Mouse (Mus musculus): ENCODE results near the gene Fbxo10. TPM values are rescaled to one million over a fixed set of nuclear protein-coding genes. Genes with fewer than 3 reads are reported as not detected.

Gene Fbxo10
- 3.3 and 4.2 TPM in 2 replicates for total RNA-seq (2012; rRNA removed)

DNA sequence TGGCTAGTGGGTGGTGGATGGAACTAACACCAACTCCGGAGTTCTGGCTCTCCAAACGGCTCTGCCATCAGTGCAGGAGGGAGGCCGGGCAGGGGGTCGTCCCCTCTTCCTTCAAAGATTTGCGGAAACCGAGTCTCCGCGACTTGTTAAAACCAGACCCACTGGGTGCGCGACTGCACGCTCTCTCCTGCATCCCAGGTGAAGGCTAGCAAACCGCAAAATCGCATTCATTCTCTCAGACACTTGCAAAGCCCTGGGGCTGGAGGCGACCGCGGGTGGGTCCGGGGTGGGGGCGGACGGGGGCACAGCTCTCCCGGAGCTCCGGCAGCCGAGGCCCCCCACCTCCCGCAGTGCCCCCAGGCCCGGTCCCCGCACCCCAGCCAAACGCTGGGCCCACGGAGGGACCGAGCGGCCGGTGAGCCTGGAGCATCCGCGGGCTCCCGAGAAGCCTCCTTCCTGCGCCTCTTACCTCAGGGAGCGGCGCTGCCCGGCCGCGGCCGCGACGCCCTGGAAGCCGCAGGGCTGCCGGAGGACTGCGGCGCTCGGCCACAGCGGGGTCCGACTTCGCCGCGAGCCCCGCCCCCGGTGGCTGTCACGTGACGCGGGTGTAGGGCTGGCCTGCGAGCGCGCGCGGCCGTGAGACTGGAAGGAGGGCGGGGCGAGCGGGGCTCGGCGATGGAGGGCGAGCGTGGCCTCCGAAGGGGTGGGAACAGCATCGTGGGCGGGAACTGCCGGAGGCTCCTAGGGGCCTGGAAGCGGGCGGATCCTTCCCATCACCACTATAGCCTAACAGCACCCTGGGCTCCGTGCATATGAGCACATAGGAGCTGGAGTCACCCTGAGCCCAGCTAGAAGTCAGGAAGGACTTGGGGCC, at the start of gene Fbxo10:
Gene Fbxo10, minus strand, starts transcription at position 584 of the 874 bp plus-strand sequence.
- Histone ChIP-seq H3K36me3 (ENCODE audit: control insufficient read depth, insufficient read depth, low read length, poor library complexity, severe bottlenecking) (no peaks in the 10 kb centered on the region), H3K9ac (ENCODE audit: insufficient read depth, low read depth, low read length, poor library complexity, severe bottlenecking) (peak within 1 kb of the TSS; percentile 90), H3K9me3 (ENCODE audit: control insufficient read depth, insufficient read depth, low read depth, low read length) (no peaks in the 10 kb centered on the region), H3K4me3 (ENCODE audit: insufficient read depth in 1 of 2, low read depth in 1 of 2, low read length in 2 of 2, poor library complexity in 1 of 2, severe bottlenecking in 1 of 2) (peak within 1 kb of the TSS; percentile 76 to 92), H3K27ac (ENCODE audit: insufficient read depth, low read depth, low read length, poor library complexity, severe bottlenecking) (no peak within 1 kb of the TSS), H3K4me1 (ENCODE audit: control insufficient read depth in 2 of 2, insufficient read depth in 2 of 2, low read length in 2 of 2, poor library complexity in 1 of 2) (peaks cover 0 to 9% of the 10 kb centered on the region in 2 experiments; a peak in 1 of 4 replicates)
- in situ Hi-C loops (cut with MboI; ENCODE audit: low sequenced_read_pairs in 2 of 2, unreplicated experiment in 2 of 2), result no loop called here
- DNase-seq (ENCODE audit: low read depth, low spot score), result peak; percentile 90
- TF ChIP-seq ZNF384 (IDR thresholded peaks at IDR 0.05; ENCODE audit: low read depth, low read length) (no peak), MAFK (IDR thresholded peaks at IDR 0.05; ENCODE audit: insufficient read depth, low read depth, low read length) (no peak), HCFC1 (IDR thresholded peaks at IDR 0.05; ENCODE audit: borderline replicate concordance, insufficient read depth, low read length) (no peak), CHD2 (IDR thresholded peaks at IDR 0.05; ENCODE audit: low read depth, low read length) (no peak), ZC3H11A (IDR thresholded peaks at IDR 0.05; ENCODE audit: borderline replicate concordance, low read depth, low read length) (no peak)

DNA sequence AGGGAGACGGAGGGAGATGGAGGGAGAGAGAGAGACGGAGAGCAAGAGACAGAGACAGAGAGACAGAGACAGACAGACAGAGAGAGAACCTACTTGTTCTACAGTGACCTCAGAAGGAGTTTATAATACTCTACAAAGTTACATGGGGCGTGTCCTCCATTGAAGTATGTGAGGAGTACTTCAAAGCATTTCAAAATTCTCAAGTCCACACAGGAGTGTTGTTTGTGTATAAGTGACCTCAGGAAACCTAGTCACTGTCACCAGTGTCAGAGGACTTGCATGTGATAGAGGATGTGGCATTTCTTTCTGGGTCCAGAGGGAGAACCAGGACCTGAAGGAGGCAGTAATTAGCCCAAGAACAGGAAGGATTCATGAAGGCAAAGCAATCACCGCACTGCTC, 46.6 kb upstream of the Fbxo10 start:
- H3K27ac ChIP-seq (ENCODE audit: insufficient read depth, low read depth, low read length, poor library complexity, severe bottlenecking), result no peak overlapping the region
- H3K4me3 ChIP-seq (ENCODE audit: insufficient read depth in 1 of 2, low read depth in 1 of 2, low read length in 2 of 2, poor library complexity in 1 of 2, severe bottlenecking in 1 of 2), result no peak overlapping the region
- H3K9ac ChIP-seq (ENCODE audit: insufficient read depth, low read depth, low read length, poor library complexity, severe bottlenecking), result no peak overlapping the region
- no peaks in the 10 kb centered on the region for H3K9me3 ChIP-seq (ENCODE audit: control insufficient read depth, insufficient read depth, low read depth, low read length)
- in situ Hi-C loops (cut with MboI; ENCODE audit: low sequenced_read_pairs in 2 of 2, unreplicated experiment in 2 of 2), result no loop called here
- H3K4me1 ChIP-seq (ENCODE audit: control insufficient read depth in 2 of 2, insufficient read depth in 2 of 2, low read length in 2 of 2, poor library complexity in 1 of 2), result peaks cover 0 to 5% of the 10 kb centered on the region in 2 experiments; a peak in 1 of 4 replicates
- TF ChIP-seq ZC3H11A (IDR thresholded peaks at IDR 0.05; ENCODE audit: borderline replicate concordance, low read depth, low read length) (no peak), ZNF384 (IDR thresholded peaks at IDR 0.05; ENCODE audit: low read depth, low read length) (no peak), MAFK (IDR thresholded peaks at IDR 0.05; ENCODE audit: insufficient read depth, low read depth, low read length) (no peak), HCFC1 (IDR thresholded peaks at IDR 0.05; ENCODE audit: borderline replicate concordance, insufficient read depth, low read length) (no peak), CHD2 (IDR thresholded peaks at IDR 0.05; ENCODE audit: low read depth, low read length) (no peak)
- no peak for DNase-seq (ENCODE audit: low read depth, low spot score)
- H3K36me3 ChIP-seq (ENCODE audit: control insufficient read depth, insufficient read depth, low read length, poor library complexity, severe bottlenecking), result no peaks in the 10 kb centered on the region

DNA sequence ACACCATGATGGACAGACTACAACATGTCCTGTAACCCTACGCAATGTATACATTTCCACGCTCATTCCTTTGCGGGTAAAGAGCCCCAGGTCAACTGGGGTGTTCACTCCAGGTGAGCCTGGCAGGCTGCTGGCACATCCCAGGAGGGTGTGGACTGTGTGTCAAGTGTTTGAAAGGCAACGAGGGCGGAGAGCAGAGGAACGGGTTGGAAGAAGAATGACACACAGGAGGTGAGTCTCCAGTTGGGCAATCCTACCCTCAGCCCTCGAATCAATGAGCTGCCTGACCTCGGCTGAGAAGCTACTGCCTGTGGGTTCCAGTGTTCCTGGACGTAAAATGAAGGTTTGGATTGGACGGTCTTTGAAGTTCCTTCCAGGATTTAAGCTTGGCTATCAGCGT, 36.9 kb upstream of the Fbxo10 start:
- H3K9ac ChIP-seq (ENCODE audit: insufficient read depth, low read depth, low read length, poor library complexity, severe bottlenecking), result no peak overlapping the region
- DNase-seq (ENCODE audit: low read depth, low spot score), result no peak
- H3K27ac ChIP-seq (ENCODE audit: insufficient read depth, low read depth, low read length, poor library complexity, severe bottlenecking), result no peak overlapping the region
- H3K36me3 ChIP-seq (ENCODE audit: control insufficient read depth, insufficient read depth, low read length, poor library complexity, severe bottlenecking), result no peaks in the 10 kb centered on the region
- peaks cover 0 to 3% of the 10 kb centered on the region in 2 experiments; a peak in 1 of 4 replicates for H3K4me1 ChIP-seq (ENCODE audit: control insufficient read depth in 2 of 2, insufficient read depth in 2 of 2, low read length in 2 of 2, poor library complexity in 1 of 2)
- no peak overlapping the region for H3K4me3 ChIP-seq (ENCODE audit: insufficient read depth in 1 of 2, low read depth in 1 of 2, low read length in 2 of 2, poor library complexity in 1 of 2, severe bottlenecking in 1 of 2)
- TF ChIP-seq CHD2 (IDR thresholded peaks at IDR 0.05; ENCODE audit: low read depth, low read length) (no peak), MAFK (IDR thresholded peaks at IDR 0.05; ENCODE audit: insufficient read depth, low read depth, low read length) (no peak)
- in situ Hi-C loops (cut with MboI; ENCODE audit: low sequenced_read_pairs in 2 of 2, unreplicated experiment in 2 of 2), result no loop called here
- no peaks in the 10 kb centered on the region for H3K9me3 ChIP-seq (ENCODE audit: control insufficient read depth, insufficient read depth, low read depth, low read length)

DNA sequence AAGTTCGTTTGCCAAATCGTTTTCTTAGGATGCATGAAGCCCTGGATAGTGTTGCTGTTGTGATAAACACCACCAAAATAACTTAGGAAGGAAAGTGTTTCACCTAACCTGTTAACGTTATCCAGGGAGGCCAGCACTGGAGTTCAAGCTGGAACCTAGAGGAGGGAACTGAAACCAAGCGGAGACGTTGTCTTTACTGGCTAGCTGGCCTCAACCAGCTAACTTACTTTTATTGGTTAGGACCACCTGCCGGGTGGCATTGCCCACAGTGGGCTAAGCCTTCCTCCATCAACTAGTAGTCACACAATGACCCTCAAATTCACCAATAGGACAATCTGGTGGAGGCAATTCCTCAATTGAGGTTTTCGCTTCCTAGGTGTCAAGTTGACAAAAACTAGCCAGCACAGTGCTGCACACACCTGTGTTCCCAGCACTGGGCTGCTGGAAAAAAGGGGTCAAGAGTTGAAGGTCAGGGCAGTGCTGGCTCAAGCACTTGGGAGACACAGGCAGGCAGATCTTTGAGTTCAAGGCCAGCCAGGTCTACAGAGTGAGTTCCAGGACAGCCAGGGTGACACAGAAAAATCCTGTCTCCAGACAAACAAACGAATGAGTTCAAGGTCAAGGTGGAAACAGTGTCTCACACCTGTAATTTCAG, 24.2 kb upstream of the Fbxo10 start:
- no peak for TF ChIP-seq ZNF384 (IDR thresholded peaks at IDR 0.05; ENCODE audit: low read depth, low read length)
- no peak for TF ChIP-seq ZC3H11A (IDR thresholded peaks at IDR 0.05; ENCODE audit: borderline replicate concordance, low read depth, low read length)
- TF ChIP-seq HCFC1 (IDR thresholded peaks at IDR 0.05; ENCODE audit: borderline replicate concordance, insufficient read depth, low read length), result no peak
- TF ChIP-seq CHD2 (IDR thresholded peaks at IDR 0.05; ENCODE audit: low read depth, low read length), result no peak
- TF ChIP-seq MAFK (IDR thresholded peaks at IDR 0.05; ENCODE audit: insufficient read depth, low read depth, low read length), result no peak

More for the DNA sequence above, 24.2 kb upstream of the Fbxo10 start:
- no peak overlapping the region for H3K9ac ChIP-seq (ENCODE audit: insufficient read depth, low read depth, low read length, poor library complexity, severe bottlenecking)
- peak overlapping the region in 1 of 2 experiments; percentile 97; a peak in 1 of 4 replicates for H3K4me3 ChIP-seq (ENCODE audit: insufficient read depth in 1 of 2, low read depth in 1 of 2, low read length in 2 of 2, poor library complexity in 1 of 2, severe bottlenecking in 1 of 2)
- H3K4me1 ChIP-seq (ENCODE audit: control insufficient read depth in 2 of 2, insufficient read depth in 2 of 2, low read length in 2 of 2, poor library complexity in 1 of 2), result peaks cover 0 to 8% of the 10 kb centered on the region in 2 experiments; a peak in 2 of 4 replicates
- in situ Hi-C loops (cut with MboI; ENCODE audit: low sequenced_read_pairs in 2 of 2, unreplicated experiment in 2 of 2), result no loop called here
- H3K27ac ChIP-seq (ENCODE audit: insufficient read depth, low read depth, low read length, poor library complexity, severe bottlenecking), result peak overlapping the region; percentile 55; the same call in 1 of the 2 replicates
- DNase-seq (ENCODE audit: low read depth, low spot score), result peak; percentile 55
- no peaks in the 10 kb centered on the region for H3K9me3 ChIP-seq (ENCODE audit: control insufficient read depth, insufficient read depth, low read depth, low read length)
- H3K36me3 ChIP-seq (ENCODE audit: control insufficient read depth, insufficient read depth, low read length, poor library complexity, severe bottlenecking), result peaks cover 19% of the 10 kb centered on the region

Measured in ES-E14 (cell line).